Mouse (Mus musculus): ENCODE data around the gene A4galt. TPM values are rescaled to one million over a fixed set of nuclear protein-coding genes. Genes with fewer than 3 reads are reported as not detected.
"Not testable (repeated sequence)": the region's sequence is repeated elsewhere in the genome, so short reads cannot be mapped to it uniquely, and the experiment has no call there.

Gene A4galt
- 1 to 10 TPM; 2.0 to 4.0 TPM for total RNA-seq (2021)

DNA sequence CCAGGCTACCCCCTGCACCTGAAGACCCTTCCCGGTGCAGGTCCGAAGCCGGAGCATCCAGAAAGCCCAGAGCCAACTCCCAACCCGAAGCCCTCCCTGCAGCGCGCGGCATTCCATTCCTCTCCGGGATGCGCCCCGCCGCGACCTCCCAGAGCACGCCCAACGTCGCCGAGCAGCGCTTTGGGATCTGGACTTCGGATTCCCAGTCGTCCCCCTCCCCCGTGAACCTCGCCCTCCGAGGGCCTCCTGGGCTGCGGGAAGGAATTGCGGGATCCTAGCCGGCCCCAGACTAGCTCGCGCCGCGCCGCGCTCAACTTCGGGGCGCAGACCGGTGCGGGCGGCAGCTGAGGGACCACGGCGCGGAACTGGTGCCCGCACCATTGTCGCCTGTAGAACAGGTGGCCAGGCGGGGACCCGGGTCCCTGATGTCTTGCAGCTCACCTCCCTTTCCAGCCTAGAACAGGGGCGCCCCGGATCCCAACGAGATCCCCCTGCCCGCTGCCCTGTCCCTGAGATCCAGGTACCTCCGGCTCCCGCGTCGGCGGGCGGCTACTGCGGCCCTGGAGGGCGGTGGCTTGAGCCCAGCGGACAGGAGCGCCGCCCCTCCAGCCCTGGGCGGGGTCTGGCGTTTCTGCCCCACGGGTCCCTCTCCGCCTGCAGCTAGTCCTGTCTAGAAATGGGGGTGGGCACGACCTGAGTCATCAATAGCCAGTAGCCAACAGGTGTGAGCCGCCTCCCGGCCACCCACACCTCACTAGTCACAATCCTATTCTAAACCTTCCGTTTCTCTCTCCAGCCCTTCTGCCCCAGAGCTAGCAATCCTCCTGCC lies at the start of gene A4galt:
Gene A4galt (minus strand): TSS at position 599 of the 829 bp plus-strand sequence.
- DNase-seq, result no peak

DNA sequence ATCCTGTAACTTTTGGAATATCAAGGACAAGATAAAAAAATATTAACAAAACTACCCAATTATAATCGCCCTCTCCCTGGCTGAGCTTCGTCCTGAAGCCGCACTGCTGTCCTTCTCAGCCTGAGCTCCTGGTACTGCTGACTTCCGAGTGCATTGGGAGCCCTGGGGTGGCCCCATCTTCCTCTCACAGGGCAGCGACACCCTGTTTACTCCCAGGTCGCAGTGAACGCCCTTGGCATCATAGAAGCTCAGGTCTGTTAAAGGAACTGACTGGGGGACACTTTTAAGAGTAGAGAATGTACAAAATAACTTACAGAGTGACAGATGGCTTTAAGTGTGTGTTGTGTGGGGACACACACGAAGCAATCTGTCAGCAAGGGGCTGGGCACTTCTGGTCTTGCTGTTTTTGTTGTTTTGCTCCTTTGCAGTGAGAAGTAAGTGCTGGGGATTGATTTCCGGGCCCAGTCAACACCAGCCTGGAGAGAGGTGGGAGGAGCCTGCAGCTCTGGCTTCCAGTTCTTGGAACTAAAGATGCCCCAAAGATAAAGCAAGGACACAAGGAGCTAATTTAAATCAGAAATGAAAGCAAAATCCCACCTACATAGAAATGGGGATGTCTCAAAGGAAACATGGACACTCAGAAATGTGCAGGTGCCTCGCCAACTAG lies 48.5 kb upstream of the A4galt start:
- no peak for DNase-seq

DNA sequence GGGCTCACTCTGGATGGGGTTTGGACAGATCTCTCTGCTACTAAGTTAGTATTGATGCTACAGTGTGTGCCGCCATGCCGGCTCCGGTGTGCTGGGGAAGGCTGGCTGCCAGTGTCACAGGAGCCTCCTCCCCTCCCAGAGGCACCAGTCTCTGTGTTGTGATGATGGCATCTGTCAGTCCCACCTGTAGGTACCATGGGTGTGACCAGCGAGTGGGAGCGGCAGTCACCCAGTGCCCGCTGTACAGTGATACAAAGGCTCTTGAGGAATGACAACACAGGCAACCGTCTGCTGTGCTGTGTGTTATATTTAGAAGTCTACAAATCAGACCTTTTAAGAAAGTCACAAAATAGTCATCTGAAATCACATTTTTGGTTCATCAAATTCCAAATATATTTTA lies 47.9 kb upstream of the A4galt start:
- DNase-seq, result no peak

DNA sequence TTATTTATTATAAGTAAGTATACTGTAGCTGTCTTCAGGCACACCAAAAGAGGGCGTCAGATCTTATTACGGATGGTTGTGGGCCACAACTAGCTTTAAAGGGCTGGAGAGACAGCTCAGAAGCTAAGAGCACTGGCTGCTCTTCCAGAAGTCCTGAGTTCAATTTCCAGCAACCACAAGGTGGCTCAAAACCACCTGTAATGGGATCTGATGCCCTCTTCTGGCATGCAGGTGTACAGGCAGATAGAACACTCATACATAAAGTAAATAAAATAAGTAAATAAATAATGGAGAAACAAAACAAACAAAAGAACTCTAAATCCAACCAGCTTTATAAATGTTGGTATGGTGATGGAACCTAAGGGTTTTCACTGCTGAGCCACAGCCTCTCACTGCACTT lies 47.2 kb upstream of the A4galt start:
- DNase-seq, result no peak

DNA sequence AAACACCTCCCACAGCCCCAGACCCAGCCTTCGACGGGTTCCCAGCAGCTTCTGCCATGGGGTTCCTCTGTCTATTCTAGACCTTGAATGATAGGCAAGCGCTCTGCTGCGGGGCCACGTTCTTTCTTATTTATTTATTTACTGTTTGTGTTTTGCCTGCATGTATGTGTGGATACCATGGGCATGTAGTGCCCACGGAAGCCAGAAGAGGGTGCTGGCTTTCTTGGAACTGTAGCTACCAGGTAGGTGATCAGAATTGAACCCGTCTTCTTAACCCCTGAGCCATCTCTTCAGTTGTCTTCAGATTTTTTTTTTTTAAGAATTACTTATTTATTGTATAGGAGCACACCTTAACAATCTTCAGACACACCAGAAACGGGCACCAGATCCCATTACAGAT lies 46.7 kb upstream of the A4galt start:
- DNase-seq, result no peak

DNA sequence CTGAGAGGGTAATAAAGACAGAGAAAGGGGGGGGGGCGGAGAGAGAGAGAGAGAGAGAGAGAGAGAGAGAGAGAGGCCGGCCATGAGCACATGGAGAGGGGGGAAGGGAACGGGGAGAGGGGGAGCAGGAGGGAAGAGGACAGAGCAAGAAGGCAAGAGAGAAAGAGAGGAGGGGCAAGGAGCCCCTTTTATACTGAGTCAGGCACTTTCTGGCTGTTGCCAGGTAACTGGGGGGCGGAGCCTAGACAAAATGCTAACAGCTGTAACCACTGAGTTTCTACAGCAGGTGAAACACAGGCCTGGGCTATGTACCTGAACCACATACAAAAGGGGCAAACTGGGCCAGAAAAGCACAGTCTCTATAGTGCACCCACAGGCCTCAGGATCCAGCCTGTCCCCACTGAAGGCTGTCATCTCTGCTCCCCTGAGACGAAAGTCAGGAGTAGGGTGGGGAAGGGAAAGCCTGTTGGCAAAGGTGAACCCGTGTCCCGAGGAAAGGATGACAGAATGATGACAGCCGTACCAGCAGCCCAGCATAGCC lies 45.3 kb upstream of the A4galt start:
- no peak for DNase-seq

DNA sequence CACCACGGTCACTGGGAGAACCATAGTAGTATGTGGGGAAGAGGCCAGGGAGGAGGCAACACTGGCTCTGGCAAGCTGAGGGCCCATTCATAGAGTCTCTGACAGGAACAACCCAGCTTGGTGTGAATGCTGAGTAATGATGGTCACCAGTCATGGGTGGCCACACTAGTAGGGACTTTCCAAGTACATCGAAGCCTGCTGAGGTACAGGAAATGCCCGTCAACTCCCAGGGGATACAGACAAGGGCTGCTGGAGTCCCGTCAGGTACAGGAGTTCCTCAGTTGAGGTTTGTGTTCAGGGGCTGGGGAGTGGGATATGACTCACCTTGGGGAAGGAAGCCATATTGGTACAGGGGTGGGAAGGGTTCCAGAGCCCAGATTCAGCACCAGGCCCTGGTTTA lies 44.5 kb upstream of the A4galt start:
- no peak for DNase-seq

DNA sequence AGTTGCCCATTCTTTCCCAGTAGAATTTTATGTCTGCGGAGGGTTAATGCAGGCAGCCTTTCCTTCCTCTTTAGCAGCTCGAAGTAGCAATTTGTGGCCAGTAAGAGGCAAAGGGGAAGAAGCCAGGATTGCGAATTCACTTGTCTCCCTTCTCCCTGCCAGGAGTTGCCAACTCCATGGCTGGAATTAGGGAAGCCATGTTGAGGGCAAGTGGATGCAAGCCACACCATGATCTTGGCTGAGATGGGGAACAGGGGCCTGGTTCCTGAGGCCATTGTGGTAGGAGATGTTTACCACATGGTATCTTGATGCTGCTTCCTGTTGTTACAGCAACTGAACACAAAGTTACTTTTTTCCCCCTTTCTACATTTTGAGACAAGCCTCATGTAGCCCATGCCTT lies 43.4 kb upstream of the A4galt start:
- no peak for DNase-seq

DNA sequence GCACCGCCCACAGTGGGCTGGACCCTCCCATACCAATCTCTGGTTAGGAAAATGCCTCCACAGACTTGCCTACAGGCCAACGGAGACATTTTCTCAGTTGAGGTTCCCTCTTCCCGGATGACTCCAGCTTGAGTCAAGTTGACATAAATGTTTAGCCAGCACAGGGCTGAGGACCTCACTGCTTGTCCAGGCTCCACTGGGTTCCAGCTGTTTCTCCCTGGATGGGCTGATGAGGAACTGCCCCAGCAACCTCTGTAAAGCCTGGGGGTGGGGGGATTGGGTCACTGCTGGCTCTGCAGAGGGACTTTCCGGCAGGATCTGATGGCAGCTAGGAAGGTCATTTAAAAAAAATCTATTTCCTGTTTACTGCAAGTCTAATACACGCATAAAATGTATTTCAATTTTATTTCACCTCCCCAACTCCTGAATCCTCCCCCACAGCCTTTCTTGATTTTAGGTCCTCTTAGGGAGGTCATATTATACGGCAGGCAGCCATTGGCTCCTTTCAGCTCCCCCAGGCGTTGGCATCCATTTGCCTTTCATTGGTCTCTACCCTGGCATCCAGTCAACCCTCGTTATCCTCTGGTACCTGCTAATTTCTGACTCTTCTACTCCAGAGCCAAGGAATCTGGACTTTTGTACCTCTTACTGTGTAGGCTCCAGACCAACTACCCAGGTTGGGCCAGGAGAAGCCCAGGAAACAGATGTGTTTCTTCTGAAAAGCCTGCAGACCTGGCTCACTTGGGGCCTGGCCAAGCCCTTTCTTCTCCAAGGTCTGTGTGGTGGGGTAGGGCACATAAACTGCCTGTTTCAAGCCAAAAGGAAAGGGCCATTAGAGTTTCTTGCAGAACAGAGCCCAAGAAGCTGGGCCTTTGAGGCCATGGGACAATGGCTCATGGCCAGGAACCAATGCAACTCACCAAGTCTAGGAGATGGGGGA lies 42.4 kb upstream of the A4galt start:
- no peak for DNase-seq

DNA sequence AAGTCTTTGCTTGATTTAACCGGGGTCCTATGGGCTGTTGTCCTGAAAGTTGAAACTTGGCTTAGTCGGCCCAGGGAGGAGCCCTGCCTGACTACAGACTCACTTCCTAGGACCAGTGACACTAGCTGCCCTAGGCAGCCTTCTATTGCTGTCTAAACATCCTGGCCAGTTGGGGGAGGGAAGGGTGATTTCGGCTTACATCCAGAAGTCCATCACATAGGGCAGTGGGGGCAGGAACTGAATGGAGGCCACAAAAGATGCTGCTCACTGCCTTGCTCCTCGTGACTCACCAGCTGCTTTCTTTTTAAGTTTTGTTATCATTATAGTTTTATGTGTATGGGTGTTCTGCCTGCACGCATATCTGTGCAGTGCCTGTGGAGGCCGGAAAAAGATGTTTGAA lies 41.6 kb upstream of the A4galt start:
- no peak for DNase-seq

DNA sequence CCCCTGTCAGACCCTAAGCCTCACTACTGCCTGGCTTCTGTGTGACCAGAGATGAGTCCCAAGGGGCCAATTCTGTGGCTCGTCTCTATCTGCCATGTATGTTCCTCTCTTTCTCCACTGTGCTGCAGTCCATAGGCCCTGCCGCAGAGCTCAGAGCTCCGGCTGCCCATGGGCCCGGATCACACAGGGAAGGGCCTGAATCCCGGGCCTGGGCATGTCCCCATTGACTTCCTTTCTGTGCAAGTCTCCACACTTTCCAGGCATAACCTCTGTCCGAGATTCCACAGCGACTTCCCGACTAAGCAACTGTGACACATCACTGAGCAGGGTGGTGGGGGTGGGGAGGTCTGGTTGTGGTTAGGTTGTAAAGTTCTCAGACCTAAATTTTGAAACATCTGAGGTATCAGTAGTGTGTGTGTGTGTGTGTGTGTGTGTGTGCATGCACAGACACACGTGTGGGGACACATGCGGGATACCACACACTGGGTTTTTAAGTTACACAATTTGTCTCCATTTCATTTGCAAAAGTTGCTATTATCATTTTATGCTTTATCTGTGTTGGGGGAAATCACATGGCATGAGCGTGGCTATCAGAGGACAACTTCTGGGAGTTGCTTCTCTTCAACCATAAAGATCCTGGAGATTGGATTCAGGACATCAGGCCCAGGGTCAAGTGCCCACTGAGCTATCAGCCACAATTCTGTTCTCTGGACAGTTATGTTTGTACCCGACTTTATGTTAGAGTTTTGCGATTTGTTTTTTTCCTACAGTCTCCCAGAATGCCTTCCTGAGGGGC lies 40.9 kb upstream of the A4galt start:
- DNase-seq, result no peak

DNA sequence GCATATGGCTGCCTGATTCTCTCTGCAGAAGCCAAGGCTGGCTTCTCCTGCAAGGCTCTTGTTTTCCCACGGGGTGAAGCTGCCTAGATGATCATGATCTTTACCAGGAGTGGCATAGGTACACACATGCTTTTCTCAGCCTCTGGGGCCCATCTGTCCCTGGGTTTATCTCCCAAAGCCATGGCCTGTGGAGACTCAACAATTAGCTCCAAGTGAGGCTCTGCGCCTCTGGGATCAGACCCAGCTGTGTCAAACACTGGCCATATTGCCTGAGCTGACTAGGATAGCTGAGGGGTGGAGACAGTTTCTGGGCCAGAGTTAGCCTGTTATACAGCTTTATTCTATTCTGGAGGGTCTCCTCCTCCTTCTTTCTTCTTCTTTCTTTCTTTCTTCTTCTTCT lies 39.3 kb upstream of the A4galt start:
- no peak for DNase-seq

DNA sequence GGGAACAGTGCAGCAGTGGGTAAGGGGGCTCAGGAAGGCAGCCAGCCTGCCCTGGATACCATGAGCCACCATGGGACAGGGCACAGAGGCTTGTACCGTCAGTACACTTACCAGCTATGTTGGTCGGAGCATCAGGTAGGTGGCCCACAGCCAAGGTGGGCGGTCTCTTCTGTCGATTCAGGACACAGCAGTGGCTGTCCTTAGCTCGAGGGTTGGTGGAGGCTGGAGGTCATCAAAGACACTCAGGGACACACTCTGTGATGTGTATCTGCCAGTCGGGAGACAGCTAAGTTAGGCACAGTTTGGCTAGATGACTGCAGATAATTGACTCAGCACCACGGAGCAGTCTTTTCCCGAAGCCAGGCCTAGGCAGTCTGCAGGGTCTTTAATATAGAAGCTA lies 33.3 kb upstream of the A4galt start:
- no peak for DNase-seq

DNA sequence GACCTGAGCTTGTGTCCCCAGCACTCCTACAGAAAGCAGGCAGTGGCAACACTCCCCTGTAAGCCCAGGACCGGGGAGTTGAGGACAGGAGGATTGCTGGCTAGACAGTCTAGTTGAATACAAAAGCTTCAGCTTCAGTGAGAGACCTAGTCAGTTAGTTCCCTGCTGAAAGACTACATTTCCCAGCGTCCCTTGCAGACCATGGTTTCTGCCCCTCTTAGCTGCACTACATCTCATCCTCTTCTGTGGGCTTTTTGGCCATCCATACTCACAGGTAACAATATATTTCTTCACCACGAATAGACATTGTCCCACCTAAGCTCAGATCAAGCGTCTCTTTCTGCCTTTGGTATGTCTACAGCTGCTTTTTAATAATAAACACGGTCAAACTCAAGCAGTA lies 30.8 kb upstream of the A4galt start:
- no peak for DNase-seq

DNA sequence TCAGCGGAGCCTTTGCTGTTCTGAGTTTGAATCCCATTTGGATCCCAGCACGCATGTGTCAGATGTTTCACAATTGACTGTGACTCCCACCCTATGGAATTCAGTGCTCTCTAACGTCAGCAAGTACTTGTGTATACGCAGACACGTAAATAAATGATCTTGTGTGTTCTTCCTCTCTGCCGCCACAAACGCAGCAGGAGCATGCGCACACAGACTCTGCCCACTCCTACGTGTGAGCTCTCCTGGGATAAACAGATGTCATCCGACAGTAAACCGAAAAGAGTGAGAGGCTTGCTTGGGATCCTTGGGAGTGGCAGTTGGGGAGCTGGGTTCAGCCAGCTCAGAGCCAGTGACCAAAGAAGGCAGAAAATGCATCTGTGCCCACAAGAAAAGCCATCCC lies 29.7 kb upstream of the A4galt start:
- DNase-seq, result no peak

DNA sequence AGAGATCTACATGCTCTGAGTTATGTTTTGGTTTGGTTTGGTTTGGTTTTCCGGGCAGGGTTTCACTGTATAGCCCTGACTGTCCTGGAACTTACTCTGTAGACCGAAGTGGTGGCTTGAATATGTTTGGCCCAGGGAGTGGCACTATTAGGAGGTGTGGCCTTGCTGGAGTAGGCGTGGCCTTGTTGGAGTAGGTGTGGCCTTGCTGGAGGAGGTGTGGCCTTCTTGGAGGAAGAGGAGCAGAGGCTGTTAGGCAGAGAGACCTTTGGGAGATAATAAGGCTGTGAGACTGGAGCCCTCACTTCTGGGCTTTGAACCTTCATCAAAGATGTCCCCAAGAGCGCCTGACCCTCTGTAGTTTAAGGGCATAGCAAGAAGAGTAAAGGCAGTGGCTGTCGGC lies 27.0 kb upstream of the A4galt start:
- no peak for DNase-seq

DNA sequence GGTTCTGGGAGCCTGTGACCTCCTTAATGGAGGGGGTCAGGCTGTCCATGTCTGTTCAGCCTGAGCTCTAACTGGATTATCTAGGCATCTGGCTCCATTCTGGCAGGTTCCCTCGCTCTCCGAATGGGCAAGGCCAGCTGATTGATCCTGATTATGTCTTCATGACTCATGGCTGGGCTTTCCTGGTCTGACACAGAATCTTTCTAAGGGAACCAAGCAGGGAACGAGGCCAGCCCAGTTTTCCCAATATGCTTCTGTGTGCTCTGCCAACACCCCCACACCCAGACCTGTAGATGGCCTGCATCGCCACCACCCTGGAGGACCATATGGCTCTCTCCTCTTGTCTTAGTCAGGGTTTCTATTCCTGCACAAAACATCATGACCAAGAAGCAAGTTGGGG lies 25.9 kb upstream of the A4galt start:
- no peak for DNase-seq

DNA sequence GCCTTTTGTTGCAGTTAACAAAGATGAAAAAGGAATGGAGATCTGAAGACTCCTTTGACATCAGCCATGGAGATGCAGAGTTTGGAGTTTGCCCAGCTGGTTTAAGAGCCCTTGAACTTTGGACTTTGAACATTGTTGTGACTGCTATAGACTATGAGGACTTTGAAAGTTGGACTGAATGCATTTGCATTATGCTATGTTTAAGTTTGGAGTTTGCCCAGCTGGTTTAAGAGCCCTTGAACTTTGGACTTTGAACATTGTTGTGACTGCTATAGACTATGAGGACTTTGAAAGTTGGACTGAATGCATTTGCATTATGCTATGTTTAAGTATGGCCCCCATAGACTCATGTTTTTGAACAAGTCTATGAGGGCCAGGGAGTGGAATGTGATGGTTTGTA lies 22.7 kb upstream of the A4galt start:
- not testable (repeated sequence) for DNase-seq

DNA sequence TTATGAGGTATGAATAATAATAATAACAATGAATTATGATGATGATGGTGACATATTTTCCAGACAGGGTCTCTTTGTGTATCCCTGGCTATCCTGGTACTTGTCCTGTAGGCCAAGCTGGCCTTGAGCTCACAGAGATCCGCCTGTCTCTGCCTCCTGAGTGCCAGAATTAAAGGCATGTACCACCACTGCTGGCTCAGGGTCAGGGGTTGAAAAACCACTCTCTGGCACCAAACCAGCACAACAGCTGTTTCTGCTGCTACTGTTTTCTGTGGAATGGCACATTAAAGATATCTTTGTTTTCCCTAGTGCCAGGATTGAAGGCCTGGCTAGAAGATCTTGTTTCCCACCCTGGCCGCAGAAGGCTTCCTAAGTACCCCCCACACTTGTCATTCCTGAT lies 21.4 kb upstream of the A4galt start:
- no peak for DNase-seq

DNA sequence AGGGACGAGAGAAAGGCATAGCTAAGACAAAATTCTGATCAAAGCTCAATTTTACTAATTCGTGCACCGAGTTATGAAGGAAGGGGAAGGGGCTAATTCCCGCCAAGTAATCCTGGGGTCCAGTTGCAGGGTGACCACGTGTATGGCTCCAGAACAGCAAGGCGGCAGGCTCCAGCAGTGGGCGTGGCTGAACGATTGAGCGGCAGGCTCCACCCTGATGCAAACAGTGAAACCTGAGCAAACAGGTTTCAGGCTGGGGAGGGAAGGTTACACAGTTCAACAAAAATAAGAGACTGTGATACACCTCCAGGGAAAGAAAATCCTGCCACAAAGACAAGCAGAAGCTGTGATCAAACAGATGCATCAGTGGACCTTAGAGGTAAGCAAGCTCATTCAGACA lies 19.6 kb upstream of the A4galt start:
- not testable (repeated sequence) for DNase-seq

DNA sequence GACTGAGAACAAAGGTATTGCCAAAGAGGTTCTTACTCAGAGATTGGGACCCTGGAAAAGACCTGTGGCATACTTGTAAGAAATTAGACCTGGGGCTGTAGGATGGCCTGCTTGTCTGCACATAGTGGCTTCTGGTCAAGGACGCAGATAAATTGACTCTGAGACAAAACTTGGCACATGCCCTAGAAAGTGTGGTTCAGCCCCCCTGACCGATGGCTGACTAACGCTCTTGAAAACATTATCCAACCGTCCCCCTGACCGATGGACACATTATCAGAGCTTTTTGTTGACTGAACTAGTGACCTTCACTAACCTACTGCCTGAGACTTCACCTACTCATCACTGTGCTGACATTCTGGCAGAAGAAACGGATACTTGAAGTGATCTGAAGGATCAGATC lies 18.4 kb upstream of the A4galt start:
- DNase-seq, result not testable (repeated sequence)

DNA sequence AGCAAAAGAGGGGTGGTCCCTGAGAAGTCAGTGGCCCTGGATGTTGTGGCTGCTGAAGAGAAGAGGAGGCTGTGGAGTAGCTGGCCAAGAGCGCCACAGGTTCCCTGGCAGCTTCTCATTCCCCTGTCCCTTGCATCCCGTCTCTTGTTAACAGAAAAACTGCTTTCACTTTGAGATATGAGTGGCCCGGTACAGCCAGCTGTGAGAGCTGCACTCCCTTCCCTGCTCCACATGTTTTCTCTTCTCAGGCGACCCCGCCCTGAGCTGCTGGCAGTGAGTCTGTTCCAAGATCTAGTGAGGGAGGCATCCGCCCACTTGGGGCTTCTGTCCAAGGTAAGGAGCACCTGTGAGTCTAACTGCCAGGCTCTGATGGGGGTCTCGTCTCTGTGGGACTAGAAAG lies 16.9 kb upstream of the A4galt start:
- not testable (repeated sequence) for DNase-seq

All from layer of hippocampus, postnatal 36 days (tissue).